Mouse (Mus musculus) cortical plate, adult 2 months (tissue): Measurements from ENCODE around the gene Carhsp1. TPM values are rescaled to one million over a fixed set of nuclear protein-coding genes. Genes with fewer than 3 reads are reported as not detected.
A peak's percentile ranks its signal among the peaks of the same experiment; 100 is the strongest.

Experiments
- H3K27ac ChIP-seq: fragments of 200-500 bp; 2 replicates; pipeline ENCODE4 v1.5.1; 2012; ENCODE audit warnings: low read length, control low read depth, inconsistent platforms; ENCODE audit not compliant: insufficient read depth
- H3K4me1 ChIP-seq: fragments of 200-500 bp; 2 replicates; pipeline ENCODE4 v1.6.1; 2011; ENCODE audit warnings: low read length; ENCODE audit not compliant: control insufficient read depth, insufficient read depth
- H3K4me3 ChIP-seq: fragments of 200-500 bp; 2 replicates; pipeline ENCODE4 v1.5.1; 2011; ENCODE audit warnings: mild to moderate bottlenecking, low read length, control low read depth; ENCODE audit not compliant: insufficient read depth
- CTCF ChIP-seq: fragments of 200-500 bp; IDR thresholded peaks from 2 replicates; pipeline ENCODE4 v1.5.1; 2011; ENCODE audit warnings: mild to moderate bottlenecking, control low read depth, low read length; ENCODE audit not compliant: insufficient read depth; ENCODE audit errors: extremely low read depth
- POLR2A ChIP-seq: fragments of 200-500 bp; IDR thresholded peaks from 2 replicates; pipeline ENCODE4 v1.6.1; 2011; ENCODE audit warnings: mild to moderate bottlenecking, low read length, control low read depth; ENCODE audit not compliant: insufficient read depth; ENCODE audit errors: extremely low read depth
- polyA plus RNA-seq: library from polyadenylated mRNA; depleted of rRNA; stranded (reverse); fragments of >200 nt; gene quantifications from 2 replicates; pipeline ENCODE4 v1.2.3, GENCODE M21; 2012; rRNA removed

Carhsp1 gene
- 41.3 and 50.1 TPM in 2 replicates for polyA plus RNA-seq

- TF ChIP-seq POLR2A (peak; percentile 50; the same call in 1 of the 2 replicates), CTCF (no peak)
- Histone ChIP-seq H3K4me1 (no peaks in the 10 kb centered on the region), H3K4me3 (peak within 1 kb of the TSS; percentile 51), H3K27ac (peak within 1 kb of the TSS; percentile 31; the same call in 1 of the 2 replicates)
These were observed at the start of gene Carhsp1 for GRCm38 (mm10) chr16:8671551-8672349. Gene Carhsp1, minus strand, starts transcription at chr16:8672155.

- H3K4me1 ChIP-seq, result peaks cover 14% of the 10 kb centered on the region
- TF ChIP-seq CTCF (no peak), POLR2A (no peak)
- no peak overlapping the region for H3K27ac ChIP-seq
- no peak overlapping the region for H3K4me3 ChIP-seq
These were observed 48.5 kb upstream of the Carhsp1 start for GRCm38 (mm10) chr16:8720447-8720846.

GRCm38 (mm10) chr16:8717744-8718143 is 45.8 kb upstream of the Carhsp1 start:
- peaks cover 12% of the 10 kb centered on the region for H3K4me1 ChIP-seq
- no peak for TF ChIP-seq CTCF
- no peak for TF ChIP-seq POLR2A
- no peak overlapping the region for H3K4me3 ChIP-seq
- H3K27ac ChIP-seq, result no peak overlapping the region

- Histone ChIP-seq H3K4me1 (peaks cover 12% of the 10 kb centered on the region), H3K27ac (no peak overlapping the region), H3K4me3 (no peak overlapping the region)
- TF ChIP-seq POLR2A, result no peak
- TF ChIP-seq CTCF, result no peak
These were observed 44.3 kb upstream of the Carhsp1 start for GRCm38 (mm10) chr16:8716300-8716699.

- no peak overlapping the region for H3K4me3 ChIP-seq
- peaks cover 12% of the 10 kb centered on the region for H3K4me1 ChIP-seq
- TF ChIP-seq POLR2A (no peak), CTCF (no peak)
- H3K27ac ChIP-seq, result no peak overlapping the region
These were observed 43.6 kb upstream of the Carhsp1 start for GRCm38 (mm10) chr16:8715513-8716080.

GRCm38 (mm10) chr16:8714851-8715250 is 42.9 kb upstream of the Carhsp1 start:
- no peak overlapping the region for H3K4me3 ChIP-seq
- H3K4me1 ChIP-seq, result peaks cover 12% of the 10 kb centered on the region
- no peak overlapping the region for H3K27ac ChIP-seq
- TF ChIP-seq POLR2A (no peak), CTCF (no peak)

- H3K4me3 ChIP-seq, result no peak overlapping the region
- no peak overlapping the region for H3K27ac ChIP-seq
- no peak for TF ChIP-seq POLR2A
- TF ChIP-seq CTCF, result no peak
- H3K4me1 ChIP-seq, result peaks cover 9% of the 10 kb centered on the region
These were observed 40.0 kb upstream of the Carhsp1 start for GRCm38 (mm10) chr16:8711998-8712397.

- Histone ChIP-seq H3K27ac (no peak overlapping the region), H3K4me1 (0 out of 2 replicates have a peak, but pooled peaks cover 1% of the 10 kb centered on the region), H3K4me3 (no peak overlapping the region)
- TF ChIP-seq CTCF (no peak), POLR2A (no peak)
These were observed 28.6 kb upstream of the Carhsp1 start for GRCm38 (mm10) chr16:8700586-8700985.

- Histone ChIP-seq H3K4me3 (no peak overlapping the region), H3K27ac (no peak overlapping the region), H3K4me1 (no peaks in the 10 kb centered on the region)
- TF ChIP-seq CTCF (no peak), POLR2A (no peak)
These were observed 27.6 kb upstream of the Carhsp1 start for GRCm38 (mm10) chr16:8699556-8699955.

GRCm38 (mm10) chr16:8691206-8691605 is 19.3 kb upstream of the Carhsp1 start:
- H3K27ac ChIP-seq, result no peak overlapping the region
- H3K4me1 ChIP-seq, result peaks cover 3% of the 10 kb centered on the region
- H3K4me3 ChIP-seq, result no peak overlapping the region
- TF ChIP-seq POLR2A (no peak), CTCF (no peak)
